Mouse (Mus musculus) cortical plate, adult 2 months (tissue): ENCODE measurements at regions not wholly inside any gene's neighbourhood (a gene's known extent, or its start where the extent isn't known, plus 50 kb on each side); places are given as distances from the start of the nearest gene placed in this dataset.

Source experiments
- CTCF ChIP-seq: fragments of 200-500 bp; IDR thresholded peaks from 2 replicates; pipeline ENCODE4 v1.5.1; 2011; ENCODE audit warnings: mild to moderate bottlenecking, control low read depth, low read length; ENCODE audit not compliant: insufficient read depth; ENCODE audit errors: extremely low read depth
- POLR2A ChIP-seq: fragments of 200-500 bp; IDR thresholded peaks from 2 replicates; pipeline ENCODE4 v1.6.1; 2011; ENCODE audit warnings: mild to moderate bottlenecking, low read length, control low read depth; ENCODE audit not compliant: insufficient read depth; ENCODE audit errors: extremely low read depth

DNA sequence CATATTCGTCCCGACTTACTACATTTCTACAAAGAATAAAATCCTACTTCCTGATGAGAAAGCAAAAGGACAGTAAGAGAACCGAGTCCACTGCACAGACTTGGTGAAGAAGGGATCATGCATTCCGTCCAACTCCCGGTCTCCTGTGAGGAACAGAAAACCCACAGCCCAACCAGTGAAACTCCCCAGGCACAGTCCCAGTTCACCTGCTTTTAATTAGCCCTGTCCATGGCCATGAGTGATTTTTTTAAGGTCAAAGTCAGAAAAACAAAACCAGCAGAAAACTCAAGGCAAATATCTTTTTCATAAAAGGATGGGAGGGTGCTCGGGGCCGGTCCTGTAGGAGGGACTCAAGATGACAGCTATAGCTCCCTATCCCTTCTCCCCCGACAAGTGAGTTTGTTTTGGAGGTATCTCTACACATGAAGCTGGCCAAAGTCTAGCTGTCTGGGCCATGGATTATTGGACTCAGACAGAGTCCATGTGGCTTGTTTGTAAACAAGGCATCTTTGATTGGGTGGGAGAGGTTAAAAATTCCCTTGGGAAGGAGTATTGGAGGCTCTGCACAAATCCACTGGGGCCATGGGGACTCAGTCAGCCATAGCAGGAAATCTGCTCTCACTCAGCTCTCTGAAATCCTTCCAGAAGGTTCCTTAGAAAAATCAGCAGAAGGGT, 168.8 kb upstream of the Arid1b start:
- no peak for TF ChIP-seq CTCF
- no peak for TF ChIP-seq POLR2A
